Mouse (Mus musculus): ENCODE results near the gene Terf2. TPM values are rescaled to one million over a fixed set of nuclear protein-coding genes. Genes with fewer than 3 reads are reported as not detected.

Terf2 gene
- polyA plus RNA-seq, 1 experiment from 2014 or later = 10.2 TPM

DNA sequence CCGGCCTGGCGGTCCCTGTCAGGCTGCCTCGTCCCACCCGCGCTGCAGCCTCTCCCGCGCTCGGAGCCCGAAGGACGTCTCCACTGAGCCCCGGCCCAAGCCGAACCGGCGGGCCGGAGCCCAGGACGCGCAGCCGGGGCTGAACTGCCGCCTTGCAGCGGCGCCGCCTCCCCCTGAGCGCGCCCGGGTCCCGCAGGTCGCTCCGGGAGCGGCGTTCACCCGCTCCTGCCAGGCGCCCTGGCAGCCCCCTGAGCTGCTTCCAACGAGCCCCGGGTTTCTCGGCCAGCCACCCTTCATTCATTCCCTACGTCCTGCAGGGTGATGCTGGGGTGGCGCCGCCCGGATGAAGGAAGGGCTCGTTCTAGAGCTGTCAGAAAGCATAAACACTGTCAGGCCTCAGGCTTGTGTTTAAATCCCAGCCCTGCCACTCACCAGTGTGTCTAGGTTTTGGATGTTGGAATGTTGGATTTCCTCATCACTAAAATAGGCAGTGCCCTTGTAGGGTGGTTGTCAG is 64.7 kb downstream of the Terf2 start:
- WGBS = under 1% methylated on average over 40 of the region's 40 CpGs
- ATAC-seq (replicated peaks; ENCODE audit: extremely low read depth, insufficient read depth, low FRiP score) = peak; percentile 50
- H3K27me3 ChIP-seq (ENCODE audit: control insufficient read depth, insufficient read depth, low read length) = no peaks in the 10 kb centered on the region
- H3K4me1 ChIP-seq (ENCODE audit: control insufficient read depth, insufficient read depth, low read length) = peaks cover 15% of the 10 kb centered on the region
- H3K36me3 ChIP-seq (ENCODE audit: control insufficient read depth, insufficient read depth) = no peaks in the 10 kb centered on the region
- no peaks in the 10 kb centered on the region; the same call in 1 of the 2 replicates for H3K9me3 ChIP-seq (replicated peaks; ENCODE audit: control insufficient read depth, low read length)
- H3K4me2 ChIP-seq (ENCODE audit: low read depth, low read length) = peak overlapping the region; percentile 84
- peak overlapping the region; percentile 86 for H3K4me3 ChIP-seq (ENCODE audit: low read length)
- peak overlapping the region; percentile 96 for H3K9ac ChIP-seq (ENCODE audit: low read length)
- H3K27ac ChIP-seq (ENCODE audit: low read length) = peak overlapping the region; percentile 81

DNA sequence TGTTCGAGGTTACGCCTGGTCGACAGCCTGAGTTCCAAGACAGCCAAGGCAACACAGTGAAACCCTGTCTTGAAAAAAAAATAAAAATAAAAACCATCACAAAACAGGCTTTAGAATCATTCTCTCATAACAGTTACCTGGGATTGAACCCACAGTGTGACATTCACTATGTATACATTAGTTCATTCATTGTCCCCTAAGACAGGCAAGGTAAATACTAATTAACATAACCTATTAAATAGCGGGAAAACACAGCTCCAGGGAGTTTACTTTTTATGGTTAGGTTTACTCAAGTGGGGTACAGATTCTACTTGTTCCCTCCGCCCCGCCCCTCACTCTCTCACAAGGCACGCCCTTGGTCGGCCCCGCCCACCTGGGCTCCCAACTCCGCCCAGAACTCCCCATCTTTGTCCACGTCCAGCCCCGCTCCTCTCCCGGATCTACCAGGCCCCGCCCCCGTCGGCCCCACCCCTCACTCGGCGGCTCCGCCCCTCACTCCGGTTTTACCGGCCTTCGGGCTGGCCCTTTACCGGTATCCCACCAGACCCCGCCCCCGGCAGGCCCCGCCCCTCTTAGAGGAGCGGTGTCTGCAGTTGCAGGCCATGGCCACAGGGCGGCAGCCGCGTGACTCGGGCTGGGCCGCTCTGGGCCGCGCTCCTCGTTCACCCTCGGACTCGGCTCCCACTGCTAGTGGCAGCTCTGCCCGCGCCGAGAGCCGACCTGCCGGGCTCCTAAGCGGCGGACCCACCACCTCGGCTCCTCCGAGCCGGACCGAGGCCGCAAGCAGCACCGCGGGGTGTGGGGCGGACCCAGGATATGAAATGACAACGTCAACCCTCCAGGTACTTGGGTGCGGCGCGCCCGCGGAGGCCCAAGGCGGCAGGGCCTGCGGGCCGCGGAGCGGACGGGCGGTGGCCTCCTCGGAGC is 65.4 kb downstream of the Terf2 start, which contains the start of gene Vps4a:
Gene Vps4a (plus strand): TSS at position 573 of the 927 bp plus-strand sequence.
- no peaks in the 10 kb centered on the region for H3K27me3 ChIP-seq (ENCODE audit: control insufficient read depth, insufficient read depth, low read length)
- H3K9me3 ChIP-seq (replicated peaks; ENCODE audit: control insufficient read depth, low read length) = no peaks in the 10 kb centered on the region; the same call in 1 of the 2 replicates
- peak within 1 kb of the TSS; percentile 81 for H3K27ac ChIP-seq (ENCODE audit: low read length)
- ATAC-seq (replicated peaks; ENCODE audit: extremely low read depth, insufficient read depth, low FRiP score) = peak; percentile 95
- H3K4me1 ChIP-seq (ENCODE audit: control insufficient read depth, insufficient read depth, low read length) = peaks cover 15% of the 10 kb centered on the region
- peak within 1 kb of the TSS; percentile 84 for H3K4me2 ChIP-seq (ENCODE audit: low read depth, low read length)
- H3K9ac ChIP-seq (ENCODE audit: low read length) = peak within 1 kb of the TSS; percentile 96
- no peaks in the 10 kb centered on the region for H3K36me3 ChIP-seq (ENCODE audit: control insufficient read depth, insufficient read depth)
- WGBS = 5% methylated on average over 66 of the region's 66 CpGs
- H3K4me3 ChIP-seq (ENCODE audit: low read length) = peak within 1 kb of the TSS; percentile 86

DNA sequence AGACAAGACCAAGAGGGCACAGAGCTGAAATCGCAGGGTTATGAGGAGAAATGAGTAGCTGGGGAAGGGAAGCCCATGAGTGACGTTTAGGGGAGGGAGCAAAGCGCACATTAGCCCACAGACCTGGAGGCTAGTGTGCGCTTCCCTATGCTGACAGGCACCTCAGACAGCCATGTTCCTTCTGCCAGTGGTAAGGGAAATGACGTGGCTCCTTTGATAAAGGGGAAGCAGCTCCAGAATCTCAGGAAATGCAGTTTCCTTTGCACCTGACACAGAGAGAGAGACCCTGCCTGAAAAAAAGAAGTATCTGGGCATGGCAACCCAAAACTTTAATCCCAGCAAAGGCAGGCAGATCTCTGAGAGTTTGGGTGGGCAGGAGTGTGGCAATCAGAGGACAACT is 66.3 kb downstream of the Terf2 start:
- Histone ChIP-seq H3K27me3 (ENCODE audit: control insufficient read depth, insufficient read depth, low read length) (no peaks in the 10 kb centered on the region), H3K9ac (ENCODE audit: low read length) (no peak overlapping the region), H3K9me3 (replicated peaks; ENCODE audit: control insufficient read depth, low read length) (no peaks in the 10 kb centered on the region; the same call in 1 of the 2 replicates), H3K4me1 (ENCODE audit: control insufficient read depth, insufficient read depth, low read length) (peaks cover 15% of the 10 kb centered on the region), H3K4me3 (ENCODE audit: low read length) (no peak overlapping the region), H3K27ac (ENCODE audit: low read length) (no peak overlapping the region), H3K36me3 (ENCODE audit: control insufficient read depth, insufficient read depth) (no peaks in the 10 kb centered on the region), H3K4me2 (ENCODE audit: low read depth, low read length) (no peak overlapping the region)
- no peak for ATAC-seq (replicated peaks; ENCODE audit: extremely low read depth, insufficient read depth, low FRiP score)
- 64% methylated on average over 5 of the region's 5 CpGs for WGBS

DNA sequence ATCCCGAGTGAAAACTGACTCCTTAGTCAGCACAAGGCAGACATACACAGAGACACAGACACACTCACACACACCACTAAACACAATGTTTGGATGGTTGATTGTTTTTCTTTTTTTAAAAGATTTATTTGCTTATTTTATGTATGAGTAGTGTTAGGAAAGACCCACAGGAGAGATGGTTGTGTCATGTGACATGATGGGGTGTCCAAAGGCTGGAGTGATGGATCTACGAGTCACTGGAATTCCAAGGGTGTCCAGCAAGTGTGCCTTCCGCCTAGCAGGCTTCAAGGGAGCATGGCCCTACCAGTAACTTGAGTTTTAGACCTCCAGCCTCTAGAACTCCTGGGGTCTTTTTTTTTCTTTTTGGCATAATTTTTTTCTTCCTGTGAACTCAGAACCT is 67.0 kb downstream of the Terf2 start:
- Histone ChIP-seq H3K27ac (ENCODE audit: low read length) (no peak overlapping the region), H3K27me3 (ENCODE audit: control insufficient read depth, insufficient read depth, low read length) (no peaks in the 10 kb centered on the region), H3K4me3 (ENCODE audit: low read length) (no peak overlapping the region), H3K9ac (ENCODE audit: low read length) (no peak overlapping the region), H3K9me3 (replicated peaks; ENCODE audit: control insufficient read depth, low read length) (no peaks in the 10 kb centered on the region; the same call in 1 of the 2 replicates), H3K36me3 (ENCODE audit: control insufficient read depth, insufficient read depth) (no peaks in the 10 kb centered on the region), H3K4me2 (ENCODE audit: low read depth, low read length) (no peak overlapping the region), H3K4me1 (ENCODE audit: control insufficient read depth, insufficient read depth, low read length) (peaks cover 15% of the 10 kb centered on the region)
- 74% methylated on average over 3 of the region's 3 CpGs for WGBS
- ATAC-seq (replicated peaks; ENCODE audit: extremely low read depth, insufficient read depth, low FRiP score) = no peak

DNA sequence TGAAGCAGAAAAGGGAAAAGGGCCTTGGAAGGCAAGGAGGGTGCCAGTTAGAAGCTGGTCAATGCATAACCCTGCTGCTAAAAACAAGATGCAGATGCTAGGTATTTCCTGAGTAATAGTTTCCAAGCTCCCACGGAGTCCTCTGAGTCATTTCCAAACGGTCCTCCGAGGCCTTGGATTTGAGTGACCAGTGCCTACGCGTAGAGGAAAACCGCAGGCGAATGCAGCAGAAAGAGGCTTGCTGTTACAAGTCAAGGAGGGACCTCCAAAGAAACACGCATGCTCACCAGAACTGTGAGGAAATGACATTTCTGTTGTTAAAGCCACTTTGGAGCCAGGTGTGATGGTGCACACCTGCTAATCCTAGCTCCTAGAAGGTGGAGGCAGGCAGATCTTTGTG is 72.9 kb downstream of the Terf2 start:
- no peaks in the 10 kb centered on the region for H3K9me3 ChIP-seq (replicated peaks; ENCODE audit: control insufficient read depth, low read length)
- H3K4me2 ChIP-seq (ENCODE audit: low read depth, low read length) = no peak overlapping the region
- ATAC-seq (replicated peaks; ENCODE audit: extremely low read depth, insufficient read depth, low FRiP score) = no peak

More for the DNA sequence above, 72.9 kb downstream of the Terf2 start:
- Histone ChIP-seq H3K4me1 (ENCODE audit: control insufficient read depth, insufficient read depth, low read length) (no peaks in the 10 kb centered on the region), H3K36me3 (ENCODE audit: control insufficient read depth, insufficient read depth) (no peaks in the 10 kb centered on the region), H3K9ac (ENCODE audit: low read length) (no peak overlapping the region), H3K27ac (ENCODE audit: low read length) (no peak overlapping the region), H3K27me3 (ENCODE audit: control insufficient read depth, insufficient read depth, low read length) (no peaks in the 10 kb centered on the region), H3K4me3 (ENCODE audit: low read length) (no peak overlapping the region)
- 83% methylated on average over 8 of the region's 8 CpGs for WGBS

Small RNA genes within 50 kb of the gene (microRNA-seq; reads per million reads assigned to microRNA genes)
- gene Mir7075 = 1.4 reads per million

Other genes with a start within 250 kb of the Terf2 start
- 0.22 and 0.26 TPM in 2 replicates for gene Has3, start 226.3 kb downstream of the Terf2 start, polyA plus RNA-seq (2015; fragmentation: Nextera tagmentation; extraction: Ambion mirVana)
- gene Utp4, start 202.9 kb downstream of the Terf2 start, polyA plus RNA-seq (2015; fragmentation: Nextera tagmentation; extraction: Ambion mirVana) = 42.5 and 48.1 TPM in 2 replicates
- gene Sntb2, start 160.8 kb downstream of the Terf2 start, polyA plus RNA-seq (2015; fragmentation: Nextera tagmentation; extraction: Ambion mirVana) = 11.7 and 12.4 TPM in 2 replicates
- 57.2 and 57.8 TPM in 2 replicates for gene Vps4a, start 65.3 kb downstream of the Terf2 start, polyA plus RNA-seq (2015; fragmentation: Nextera tagmentation; extraction: Ambion mirVana)
- gene Pdf, start 47.9 kb downstream of the Terf2 start, polyA plus RNA-seq (2015; fragmentation: Nextera tagmentation; extraction: Ambion mirVana) = 51.0 and 53.2 TPM in 2 replicates
- 27.6 and 27.9 TPM in 2 replicates for gene Cog8, start 39.9 kb downstream of the Terf2 start, polyA plus RNA-seq (2015; fragmentation: Nextera tagmentation; extraction: Ambion mirVana)
- gene Nip7, start 39.7 kb downstream of the Terf2 start, polyA plus RNA-seq (2015; fragmentation: Nextera tagmentation; extraction: Ambion mirVana) = 45.3 and 49.9 TPM in 2 replicates
- 0.17 TPM in 1 of 2 replicates, not detected in the other for gene Tmed6, start 30.9 kb downstream of the Terf2 start, polyA plus RNA-seq (2015; fragmentation: Nextera tagmentation; extraction: Ambion mirVana)
- gene Cyb5b, start 54.1 kb upstream of the Terf2 start, polyA plus RNA-seq (2015; fragmentation: Nextera tagmentation; extraction: Ambion mirVana) = 54.3 and 54.9 TPM in 2 replicates
- gene Nfat5, start 196.9 kb upstream of the Terf2 start, polyA plus RNA-seq (2015; fragmentation: Nextera tagmentation; extraction: Ambion mirVana) = 10.2 and 10.7 TPM in 2 replicates

All from heart, embryonic 16.5 days (tissue).